Mouse (Mus musculus): ENCODE results near the gene Prex1.

- TF ChIP-seq POLR2AphosphoS2 (IDR thresholded peaks at IDR 0.05; ENCODE audit: low read depth, low read length) (no peak), POLR2A (IDR thresholded peaks at IDR 0.05; ENCODE audit: low read depth, low read length) (no peak), MYC (IDR thresholded peaks at IDR 0.05; ENCODE audit: low read depth, low read length) (no peak)
Observed at GRCm38 (mm10) chr2:166741445-166741844, 27.8 kb upstream of the Prex1 start.
